Mouse (Mus musculus): ENCODE results near the gene Zfp683. TPM values are rescaled to one million over a fixed set of nuclear protein-coding genes. Genes with fewer than 3 reads are reported as not detected.
A peak's percentile ranks its signal among the peaks of the same experiment; 100 is the strongest.

Gene Zfp683
- not detected in 2 replicates for polyA plus RNA-seq (2014; fragmentation: Nextera tagmentation; extraction: Ambion mirVana)

GRCm38 (mm10) chr4:134053538-134053937 lies at the start of gene Zfp683:
Zfp683 (plus strand) TSS chr4:134053838.
- DNase-seq, result no peak
- Histone ChIP-seq H3K27me3 (ENCODE audit: control insufficient read depth, insufficient read depth, low read length) (no peaks in the 10 kb centered on the region), H3K4me3 (replicated peaks; ENCODE audit: low read depth, low read length) (no peak within 1 kb of the TSS), H3K36me3 (ENCODE audit: control insufficient read depth, insufficient read depth, low read length) (no peaks in the 10 kb centered on the region), H3K4me2 (ENCODE audit: low read length) (no peak within 1 kb of the TSS), H3K4me1 (ENCODE audit: control insufficient read depth, insufficient read depth, low read length) (no peaks in the 10 kb centered on the region), H3K9me3 (ENCODE audit: control insufficient read depth, low read length) (no peaks in the 10 kb centered on the region), H3K9ac (replicated peaks; ENCODE audit: low read length) (no peak within 1 kb of the TSS), H3K27ac (replicated peaks; ENCODE audit: low read depth, low read length) (no peak within 1 kb of the TSS)
- ATAC-seq (ENCODE audit: low FRiP score, low TSS enrichment), result no peak
- WGBS, result 83% methylated on average over 3 of the region's 3 CpGs

- H3K4me3 ChIP-seq (replicated peaks; ENCODE audit: low read depth, low read length), result no peak overlapping the region
- 68% methylated on average over 12 of the region's 12 CpGs for WGBS
- H3K27me3 ChIP-seq (ENCODE audit: control insufficient read depth, insufficient read depth, low read length), result no peaks in the 10 kb centered on the region
- DNase-seq (no peak), ATAC-seq (ENCODE audit: low FRiP score, low TSS enrichment) (no peak)
- H3K4me1 ChIP-seq (ENCODE audit: control insufficient read depth, insufficient read depth, low read length), result no peaks in the 10 kb centered on the region
- no peaks in the 10 kb centered on the region for H3K9me3 ChIP-seq (ENCODE audit: control insufficient read depth, low read length)
- H3K36me3 ChIP-seq (ENCODE audit: control insufficient read depth, insufficient read depth, low read length), result no peaks in the 10 kb centered on the region
- no peak overlapping the region for H3K9ac ChIP-seq (replicated peaks; ENCODE audit: low read length)
- no peak overlapping the region for H3K4me2 ChIP-seq (ENCODE audit: low read length)
- H3K27ac ChIP-seq (replicated peaks; ENCODE audit: low read depth, low read length), result no peak overlapping the region
These were observed 47.9 kb upstream of the Zfp683 start for GRCm38 (mm10) chr4:134005581-134006358.

- Histone ChIP-seq H3K27ac (replicated peaks; ENCODE audit: low read depth, low read length) (no peak overlapping the region), H3K4me1 (ENCODE audit: control insufficient read depth, insufficient read depth, low read length) (no peaks in the 10 kb centered on the region; the same call in 1 of the 2 replicates), H3K4me2 (ENCODE audit: low read length) (no peak overlapping the region), H3K27me3 (ENCODE audit: control insufficient read depth, insufficient read depth, low read length) (no peaks in the 10 kb centered on the region), H3K36me3 (ENCODE audit: control insufficient read depth, insufficient read depth, low read length) (no peaks in the 10 kb centered on the region), H3K4me3 (replicated peaks; ENCODE audit: low read depth, low read length) (no peak overlapping the region), H3K9me3 (ENCODE audit: control insufficient read depth, low read length) (no peaks in the 10 kb centered on the region), H3K9ac (replicated peaks; ENCODE audit: low read length) (no peak overlapping the region)
- ATAC-seq (ENCODE audit: low FRiP score, low TSS enrichment) (no peak), DNase-seq (no peak)
- 91% methylated on average over 3 of the region's 3 CpGs for WGBS
These were observed 46.8 kb upstream of the Zfp683 start for GRCm38 (mm10) chr4:134006845-134007244.

DNA sequence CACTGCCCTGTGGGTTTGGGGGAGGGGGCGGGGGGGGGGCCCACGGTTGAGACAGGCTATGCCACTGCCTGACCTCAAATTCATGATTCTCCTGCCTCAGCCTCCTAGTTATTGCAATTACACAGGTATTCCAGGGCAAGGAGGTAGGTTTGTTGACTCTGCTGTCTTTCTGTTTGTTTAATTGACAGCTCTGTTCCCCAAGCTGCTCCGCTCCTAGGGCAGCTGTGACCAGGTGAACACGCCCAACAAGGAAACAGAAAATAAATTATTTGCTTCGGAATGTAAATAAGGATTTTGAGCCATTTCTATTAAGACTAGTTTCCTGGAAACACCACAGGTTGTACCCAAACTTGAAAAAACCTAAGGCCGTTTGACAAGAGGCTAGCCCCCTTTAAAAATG lies 43.9 kb upstream of the Zfp683 start:
- DNase-seq, result no peak
- Histone ChIP-seq H3K9me3 (ENCODE audit: control insufficient read depth, low read length) (no peaks in the 10 kb centered on the region), H3K9ac (replicated peaks; ENCODE audit: low read length) (no peak overlapping the region), H3K4me3 (replicated peaks; ENCODE audit: low read depth, low read length) (no peak overlapping the region), H3K36me3 (ENCODE audit: control insufficient read depth, insufficient read depth, low read length) (no peaks in the 10 kb centered on the region), H3K27ac (replicated peaks; ENCODE audit: low read depth, low read length) (no peak overlapping the region), H3K4me1 (ENCODE audit: control insufficient read depth, insufficient read depth, low read length) (no peaks in the 10 kb centered on the region; the same call in 1 of the 2 replicates), H3K4me2 (ENCODE audit: low read length) (no peak overlapping the region), H3K27me3 (ENCODE audit: control insufficient read depth, insufficient read depth, low read length) (no peaks in the 10 kb centered on the region)
- WGBS, result 64% methylated on average over 6 of the region's 6 CpGs
- no peak for ATAC-seq (ENCODE audit: low FRiP score, low TSS enrichment)

GRCm38 (mm10) chr4:134011450-134012414 lies 41.9 kb upstream of the Zfp683 start:
- Histone ChIP-seq H3K4me2 (ENCODE audit: low read length) (no peak overlapping the region), H3K27ac (replicated peaks; ENCODE audit: low read depth, low read length) (no peak overlapping the region), H3K9me3 (ENCODE audit: control insufficient read depth, low read length) (no peaks in the 10 kb centered on the region), H3K36me3 (ENCODE audit: control insufficient read depth, insufficient read depth, low read length) (no peaks in the 10 kb centered on the region), H3K9ac (replicated peaks; ENCODE audit: low read length) (no peak overlapping the region), H3K27me3 (ENCODE audit: control insufficient read depth, insufficient read depth, low read length) (no peaks in the 10 kb centered on the region), H3K4me3 (replicated peaks; ENCODE audit: low read depth, low read length) (no peak overlapping the region), H3K4me1 (ENCODE audit: control insufficient read depth, insufficient read depth, low read length) (peaks cover 7% of the 10 kb centered on the region)
- ATAC-seq (ENCODE audit: low FRiP score, low TSS enrichment), result no peak
- 5% methylated on average over 16 of the region's 16 CpGs for WGBS
- DNase-seq, result no peak

DNA sequence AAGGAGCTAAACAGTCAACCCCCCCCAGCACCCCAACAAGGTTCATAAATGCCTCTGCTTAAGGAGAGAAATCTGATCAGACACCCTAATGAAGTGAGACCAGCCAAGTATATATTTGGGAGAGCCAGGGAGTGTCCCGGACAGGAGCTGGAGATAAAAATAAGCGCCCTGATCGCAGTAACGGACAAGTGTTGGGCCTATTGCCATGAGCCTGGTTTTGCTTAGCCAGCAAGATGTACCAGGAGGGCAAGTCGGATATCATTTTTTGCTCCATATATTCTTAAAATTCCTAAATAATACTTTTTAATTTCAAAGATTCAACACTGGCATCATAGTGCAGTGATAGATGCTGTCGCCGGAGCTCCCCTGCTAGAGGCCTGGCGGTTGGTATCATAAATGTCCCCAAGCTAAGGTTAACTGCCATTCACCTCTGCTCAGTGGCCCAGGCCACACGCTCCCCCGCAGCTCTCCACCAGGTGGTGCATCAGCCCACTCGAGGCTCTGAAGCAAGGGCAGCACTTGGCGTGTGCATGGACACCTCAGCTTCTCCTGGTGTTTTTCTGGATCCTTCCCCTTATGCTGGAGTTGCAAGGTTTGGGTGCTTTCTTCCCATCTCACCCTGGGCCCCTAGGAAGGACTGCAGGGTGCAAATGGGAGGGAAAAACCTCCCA lies 40.6 kb upstream of the Zfp683 start:
- Histone ChIP-seq H3K4me3 (replicated peaks; ENCODE audit: low read depth, low read length) (no peak overlapping the region), H3K27ac (replicated peaks; ENCODE audit: low read depth, low read length) (no peak overlapping the region), H3K9me3 (ENCODE audit: control insufficient read depth, low read length) (no peaks in the 10 kb centered on the region), H3K36me3 (ENCODE audit: control insufficient read depth, insufficient read depth, low read length) (no peaks in the 10 kb centered on the region), H3K27me3 (ENCODE audit: control insufficient read depth, insufficient read depth, low read length) (no peaks in the 10 kb centered on the region), H3K4me2 (ENCODE audit: low read length) (no peak overlapping the region), H3K9ac (replicated peaks; ENCODE audit: low read length) (no peak overlapping the region), H3K4me1 (ENCODE audit: control insufficient read depth, insufficient read depth, low read length) (peaks cover 19% of the 10 kb centered on the region)
- no peak for ATAC-seq (ENCODE audit: low FRiP score, low TSS enrichment)
- WGBS, result 46% methylated on average over 12 of the region's 12 CpGs
- peak; percentile 69 for DNase-seq

DNA sequence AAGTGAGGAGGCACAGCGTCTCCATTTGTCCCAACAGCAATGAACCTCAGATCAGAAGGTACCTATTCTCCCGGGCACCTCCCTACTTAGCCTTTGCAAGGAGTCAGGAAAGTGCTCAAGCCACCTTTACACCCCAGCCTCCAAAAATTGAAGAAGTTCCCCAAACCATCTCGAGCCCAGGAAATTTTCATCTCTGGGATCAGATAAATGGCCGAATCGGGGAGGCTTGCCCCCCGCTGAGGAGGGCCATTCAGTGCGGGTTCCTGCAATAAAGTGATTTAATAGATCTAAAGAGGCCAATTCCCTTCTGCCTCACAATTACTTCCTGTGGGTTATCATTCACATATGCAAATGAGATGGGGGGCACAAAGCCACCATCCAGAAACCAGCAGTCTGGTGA lies 37.4 kb upstream of the Zfp683 start:
- Histone ChIP-seq H3K9ac (replicated peaks; ENCODE audit: low read length) (no peak overlapping the region), H3K27me3 (ENCODE audit: control insufficient read depth, insufficient read depth, low read length) (no peaks in the 10 kb centered on the region), H3K36me3 (ENCODE audit: control insufficient read depth, insufficient read depth, low read length) (no peaks in the 10 kb centered on the region), H3K4me3 (replicated peaks; ENCODE audit: low read depth, low read length) (no peak overlapping the region), H3K4me1 (ENCODE audit: control insufficient read depth, insufficient read depth, low read length) (peaks cover 42% of the 10 kb centered on the region), H3K9me3 (ENCODE audit: control insufficient read depth, low read length) (no peaks in the 10 kb centered on the region), H3K27ac (replicated peaks; ENCODE audit: low read depth, low read length) (no peak overlapping the region), H3K4me2 (ENCODE audit: low read length) (peak overlapping the region; percentile 52)
- DNase-seq (no peak), ATAC-seq (ENCODE audit: low FRiP score, low TSS enrichment) (no peak)
- WGBS, result 2% methylated on average over 7 of the region's 7 CpGs

DNA sequence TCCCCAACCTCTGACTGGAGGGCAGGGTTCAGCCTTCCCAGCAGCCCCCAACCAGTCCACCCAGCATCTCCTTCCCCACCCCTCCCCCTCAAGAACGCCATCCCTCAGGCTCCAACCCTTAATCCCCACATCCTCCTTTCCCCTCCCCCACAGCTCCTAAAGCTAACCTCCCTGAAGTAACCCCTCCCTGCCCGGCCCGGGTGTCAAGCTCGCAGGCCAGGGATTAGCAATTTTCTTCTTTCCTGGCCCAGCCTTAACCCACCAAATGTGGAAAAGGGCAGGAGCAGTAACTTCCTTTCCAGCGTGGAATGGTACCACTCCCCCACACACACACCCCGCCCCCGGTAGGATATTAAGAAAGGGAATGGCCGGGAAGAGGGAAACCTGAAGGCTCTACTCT lies 36.9 kb upstream of the Zfp683 start:
- 2% methylated on average over 8 of the region's 8 CpGs for WGBS
- DNase-seq, result peak; percentile 28
- H3K27me3 ChIP-seq (ENCODE audit: control insufficient read depth, insufficient read depth, low read length), result no peaks in the 10 kb centered on the region
- H3K9ac ChIP-seq (replicated peaks; ENCODE audit: low read length), result no peak overlapping the region
- H3K9me3 ChIP-seq (ENCODE audit: control insufficient read depth, low read length), result no peaks in the 10 kb centered on the region
- peaks cover 42% of the 10 kb centered on the region for H3K4me1 ChIP-seq (ENCODE audit: control insufficient read depth, insufficient read depth, low read length)
- H3K27ac ChIP-seq (replicated peaks; ENCODE audit: low read depth, low read length), result no peak overlapping the region
- peak overlapping the region; percentile 52 for H3K4me2 ChIP-seq (ENCODE audit: low read length)
- H3K36me3 ChIP-seq (ENCODE audit: control insufficient read depth, insufficient read depth, low read length), result no peaks in the 10 kb centered on the region
- ATAC-seq (ENCODE audit: low FRiP score, low TSS enrichment), result no peak
- H3K4me3 ChIP-seq (replicated peaks; ENCODE audit: low read depth, low read length), result no peak overlapping the region

Measured in midbrain, embryonic 14.5 days (tissue).